Mouse (Mus musculus): ENCODE measurements around the gene Scube1.

Scube1 gene

DNA sequence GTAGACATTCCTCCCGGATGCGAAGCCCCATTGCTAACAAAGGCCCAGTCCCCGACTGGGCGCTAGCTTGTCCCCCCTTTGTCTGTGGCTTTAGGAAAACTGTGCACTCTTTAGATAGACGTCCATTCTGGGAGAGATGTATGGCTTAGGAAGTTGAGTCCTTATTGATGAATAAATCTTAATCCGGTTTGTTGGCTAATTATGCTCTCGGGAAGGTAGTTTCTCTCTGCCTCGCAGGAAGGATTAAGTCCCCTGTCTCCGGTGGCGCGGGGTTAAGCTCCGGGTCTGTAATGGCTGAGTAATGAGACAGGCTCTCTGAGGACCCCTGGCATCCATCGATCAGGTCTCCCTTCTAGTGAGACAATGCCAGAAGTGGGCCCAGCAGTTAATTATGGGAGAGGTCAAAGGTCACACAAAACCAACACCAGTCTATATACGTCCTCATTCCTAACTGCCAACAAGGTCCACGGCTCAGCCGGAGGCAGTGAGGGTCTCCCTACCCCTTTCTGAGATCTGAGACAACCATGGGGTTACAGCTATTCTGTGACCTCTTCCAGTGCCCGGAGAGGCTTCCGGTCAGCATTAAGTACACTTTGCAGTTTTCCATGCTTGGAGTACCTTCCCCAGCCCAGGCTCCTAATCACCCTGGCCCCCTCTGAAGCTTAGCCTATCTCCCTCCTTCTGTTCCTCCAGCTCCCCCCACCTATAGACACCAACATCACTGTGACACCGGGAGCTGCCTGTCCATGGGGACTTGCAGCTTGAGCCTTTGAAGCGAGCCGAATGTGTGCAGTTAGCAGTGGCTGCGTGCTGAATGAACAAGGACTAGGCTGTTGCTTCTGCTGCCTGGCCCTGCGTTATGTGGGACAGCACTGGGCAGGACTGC lies 14.7 kb downstream of the Scube1 start:
- no peak for DNase-seq (ENCODE audit: low spot score)

- DNase-seq (ENCODE audit: low spot score) = no peak
Measured at GRCm38 (mm10) chr15:83706528-83707199, 18.2 kb downstream of the Scube1 start.

DNA sequence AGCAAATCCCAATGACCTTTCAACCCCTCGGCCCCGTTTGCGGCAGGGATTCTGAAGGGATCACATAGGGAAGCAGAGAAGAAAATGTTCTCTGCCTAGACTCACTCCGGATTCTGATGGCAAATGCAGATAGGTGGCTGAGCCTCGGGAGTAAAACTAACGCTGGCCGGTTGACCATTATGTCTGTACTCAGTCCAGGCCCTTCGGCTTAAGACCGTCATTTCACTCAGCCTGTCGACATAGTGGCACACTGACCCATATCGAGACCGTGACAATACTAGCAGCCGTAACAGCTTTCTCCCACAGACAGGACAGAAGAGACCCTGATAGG lies 24.3 kb downstream of the Scube1 start:
- DNase-seq (ENCODE audit: low spot score) = no peak

GRCm38 (mm10) chr15:83699834-83700592 lies 24.8 kb downstream of the Scube1 start:
- DNase-seq (ENCODE audit: low spot score) = no peak

DNA sequence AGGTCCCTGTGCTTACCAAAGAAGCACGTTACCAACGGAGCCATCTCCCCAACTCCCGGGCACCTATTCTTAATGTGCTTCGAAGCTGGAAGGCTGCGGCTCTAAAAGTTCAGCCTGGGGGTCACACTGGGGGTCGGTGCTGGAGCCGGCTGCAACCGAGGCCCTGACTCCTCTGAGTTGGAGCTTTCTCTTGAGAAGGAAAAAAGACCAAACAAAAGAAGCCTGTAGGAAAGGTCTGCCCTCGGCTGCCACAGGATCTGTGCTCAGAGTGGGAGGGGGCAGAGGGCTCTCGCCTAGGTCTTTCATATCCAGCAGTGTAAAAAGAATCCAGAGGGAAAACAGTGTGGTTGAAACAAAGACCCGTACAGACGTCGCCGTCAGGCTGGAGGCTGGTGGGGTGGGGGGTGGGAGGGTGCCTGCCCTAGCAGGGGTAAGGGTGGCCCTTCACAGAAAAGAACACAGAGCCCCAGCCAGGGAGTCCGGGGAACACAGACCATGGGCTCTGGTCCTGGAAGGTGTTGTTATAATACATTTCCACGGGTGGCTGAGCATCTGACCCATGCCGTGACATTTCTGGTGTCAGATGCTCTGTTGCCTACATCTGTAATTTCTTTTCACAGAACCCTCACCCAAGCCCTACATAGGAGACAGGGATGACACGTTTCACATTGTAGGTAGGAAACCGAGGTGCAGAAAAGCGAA lies 25.5 kb downstream of the Scube1 start:
- DNase-seq (ENCODE audit: low spot score) = no peak

DNA sequence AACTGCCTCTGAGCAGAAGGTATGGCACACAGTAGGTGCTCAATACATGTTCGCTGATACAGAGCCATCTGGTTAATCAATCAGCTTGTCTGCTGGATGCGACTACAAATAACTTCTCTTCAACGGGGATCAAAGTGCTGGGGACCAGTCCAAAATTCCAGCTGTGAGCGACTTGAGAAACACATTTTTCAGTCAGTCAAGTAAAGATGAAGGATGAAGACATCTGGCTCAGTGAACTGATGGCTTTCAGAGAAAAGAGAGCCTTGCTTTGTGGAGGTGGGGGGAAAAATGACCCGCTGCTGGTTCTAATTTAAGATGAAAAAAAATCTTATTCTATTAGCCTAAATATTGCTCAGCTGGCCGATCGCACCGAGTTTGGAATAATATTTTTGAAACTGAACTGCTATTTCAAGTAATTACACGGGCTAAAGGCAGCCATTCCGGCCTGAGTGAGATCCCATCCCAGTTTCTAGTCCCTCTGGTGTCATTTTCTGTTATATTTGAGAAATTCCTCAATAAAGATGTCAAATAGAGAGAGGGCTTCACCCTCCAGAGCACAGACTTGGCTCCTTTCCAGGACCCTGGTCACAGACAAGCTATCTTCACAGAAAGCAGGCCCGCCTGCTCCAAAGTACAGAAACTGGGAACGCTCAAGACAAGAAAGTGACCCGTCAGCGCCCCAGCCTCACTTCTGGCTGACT lies 28.0 kb downstream of the Scube1 start:
- no peak for DNase-seq (ENCODE audit: low spot score)

DNA sequence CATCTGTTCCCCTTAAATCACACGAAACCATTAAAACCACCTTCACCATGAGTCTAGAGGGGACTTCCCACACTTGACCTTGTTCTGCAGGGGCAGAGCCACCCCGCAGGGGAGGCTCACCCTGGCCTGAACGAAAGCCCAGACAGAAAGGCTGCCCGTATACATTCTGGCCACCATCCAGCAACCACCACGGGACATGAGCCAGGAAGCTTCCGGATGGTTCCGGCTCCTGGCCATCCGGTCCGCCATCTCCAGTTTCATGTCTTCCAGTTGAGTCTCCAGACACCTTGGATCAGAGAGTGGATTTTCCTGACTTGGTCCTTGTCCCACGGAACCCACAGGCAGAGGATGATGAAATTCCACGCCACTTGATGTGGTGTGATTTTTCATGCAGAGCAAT lies 29.7 kb downstream of the Scube1 start:
- no peak for DNase-seq (ENCODE audit: low spot score)

DNA sequence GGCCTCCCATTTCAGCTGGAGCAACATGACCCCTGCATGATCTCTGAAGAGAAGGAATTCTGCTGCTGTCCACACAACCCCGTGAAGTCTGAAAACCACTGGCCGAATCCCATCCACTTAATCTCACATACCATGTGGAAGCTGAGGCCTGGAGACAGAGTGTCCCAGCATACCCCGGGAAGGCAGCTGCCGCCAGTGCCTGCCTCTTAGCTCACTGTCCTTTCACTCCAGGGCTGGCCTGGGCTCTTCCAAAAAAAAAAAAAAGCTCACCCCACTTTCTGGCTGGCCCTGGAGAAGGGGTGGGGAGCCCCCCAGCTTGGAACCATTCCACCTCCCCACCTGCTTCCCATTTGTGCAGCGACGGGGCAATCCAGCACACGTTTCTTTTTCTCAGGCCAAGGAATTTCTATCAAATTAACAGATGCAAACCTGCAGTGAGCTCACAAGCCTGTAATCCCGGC lies 32.9 kb downstream of the Scube1 start:
- DNase-seq (ENCODE audit: low spot score) = no peak

- no peak for DNase-seq (ENCODE audit: low spot score)
Measured at GRCm38 (mm10) chr15:83689946-83690345, 34.9 kb downstream of the Scube1 start.

DNA sequence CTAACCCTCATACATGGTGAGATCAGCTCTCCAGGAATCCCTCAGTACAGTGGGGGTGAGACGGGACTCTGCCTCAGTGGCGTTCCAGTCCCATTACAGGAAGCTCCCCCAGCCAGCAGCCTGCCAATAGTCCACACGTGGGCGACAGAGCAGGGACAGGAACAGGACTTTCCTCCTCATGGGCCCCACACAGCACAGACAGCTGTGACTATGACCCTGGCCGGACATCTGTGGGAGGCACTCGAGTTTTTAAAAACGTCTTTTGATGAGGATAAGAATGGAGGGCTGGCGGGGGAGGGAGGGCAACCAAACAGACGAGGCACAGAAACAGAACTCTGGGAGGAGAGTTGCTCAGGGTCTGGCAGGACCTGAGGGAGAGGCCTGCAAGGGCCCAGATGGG lies 38.2 kb downstream of the Scube1 start:
- DNase-seq (ENCODE audit: low spot score) = no peak

DNA sequence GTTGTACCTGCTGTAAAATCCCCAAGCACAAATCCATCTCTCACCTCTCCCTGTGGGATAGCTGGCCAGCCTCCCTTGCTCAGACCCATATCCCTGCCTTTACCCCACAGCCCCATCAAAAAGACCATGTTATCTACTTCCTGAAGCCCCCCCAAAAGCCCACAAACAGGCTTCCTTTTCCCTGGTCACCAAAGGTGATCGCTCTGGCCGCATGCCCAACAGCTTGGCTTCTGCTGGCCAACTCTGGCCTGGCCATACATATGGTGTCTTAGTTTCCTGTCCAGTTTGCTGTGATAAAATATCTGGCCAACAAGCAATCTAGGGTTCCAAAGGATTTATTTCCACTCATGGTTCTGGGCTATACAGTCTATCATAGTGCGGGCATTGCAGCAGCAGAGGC lies 38.9 kb downstream of the Scube1 start:
- no peak for DNase-seq (ENCODE audit: low spot score)

GRCm38 (mm10) chr15:83683051-83683561 lies 41.7 kb downstream of the Scube1 start:
- DNase-seq (ENCODE audit: low spot score) = no peak

- DNase-seq (ENCODE audit: low spot score) = no peak
Measured at GRCm38 (mm10) chr15:83680300-83680699, 44.5 kb downstream of the Scube1 start.

DNA sequence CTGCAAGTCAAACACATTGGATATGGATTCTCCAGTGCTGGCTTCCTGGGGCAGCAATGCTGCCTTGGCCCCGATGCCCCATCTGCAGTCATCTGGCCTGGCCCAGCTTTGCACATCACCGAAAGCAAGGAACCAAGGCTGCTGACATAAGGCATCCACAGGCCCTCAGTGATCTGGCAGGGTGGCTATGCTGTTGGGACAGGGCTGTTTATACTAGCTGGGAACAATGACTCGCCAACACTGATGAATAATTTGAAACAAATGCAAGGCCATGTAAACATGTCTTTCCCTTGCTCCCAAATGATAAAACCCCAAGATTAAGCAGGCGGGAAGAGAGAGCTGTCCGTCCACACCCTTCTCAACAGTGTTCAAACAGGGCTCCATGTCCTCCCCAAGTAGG lies 45.1 kb downstream of the Scube1 start:
- DNase-seq (ENCODE audit: low spot score) = no peak

DNA sequence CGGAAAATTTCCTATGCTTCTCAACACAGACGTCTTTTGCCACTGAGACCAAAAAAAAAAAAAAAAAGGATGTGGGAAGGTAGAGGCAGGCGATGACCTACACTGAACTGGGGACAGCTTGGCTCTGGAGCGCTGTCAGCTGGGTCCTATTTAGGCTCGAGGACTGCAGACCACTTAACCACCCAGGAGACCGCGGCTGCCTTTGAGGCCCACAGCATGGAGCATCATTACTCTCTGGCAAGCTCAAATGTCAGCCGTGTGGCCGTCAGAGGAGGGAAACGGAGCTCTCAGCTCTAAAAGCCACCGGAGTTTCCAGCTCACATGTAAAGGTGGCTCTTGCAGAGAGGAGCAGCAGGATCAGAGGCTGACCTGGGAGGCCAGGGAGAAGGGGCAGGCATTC lies 46.2 kb downstream of the Scube1 start:
- no peak for DNase-seq (ENCODE audit: low spot score)

DNA sequence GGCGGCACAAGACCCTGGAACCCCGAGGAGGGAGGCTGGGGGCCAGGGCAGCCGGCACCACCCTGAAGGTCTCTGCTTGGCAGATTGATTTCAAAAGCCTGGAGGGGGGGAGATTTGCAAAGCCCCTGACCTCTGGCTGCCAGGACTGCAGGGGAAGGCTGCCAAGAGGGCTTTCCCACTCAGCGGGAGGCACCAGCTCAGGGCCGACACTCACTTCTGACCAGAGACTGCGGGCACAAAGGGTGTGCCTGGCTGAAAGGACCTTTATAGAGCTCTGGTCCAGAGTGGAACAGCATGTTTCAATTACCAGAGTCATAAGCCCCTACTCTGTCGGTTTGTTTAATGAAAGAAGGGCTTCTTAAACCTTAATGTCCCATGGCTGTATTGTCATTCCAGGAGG lies 46.7 kb downstream of the Scube1 start:
- DNase-seq (ENCODE audit: low spot score) = no peak

DNA sequence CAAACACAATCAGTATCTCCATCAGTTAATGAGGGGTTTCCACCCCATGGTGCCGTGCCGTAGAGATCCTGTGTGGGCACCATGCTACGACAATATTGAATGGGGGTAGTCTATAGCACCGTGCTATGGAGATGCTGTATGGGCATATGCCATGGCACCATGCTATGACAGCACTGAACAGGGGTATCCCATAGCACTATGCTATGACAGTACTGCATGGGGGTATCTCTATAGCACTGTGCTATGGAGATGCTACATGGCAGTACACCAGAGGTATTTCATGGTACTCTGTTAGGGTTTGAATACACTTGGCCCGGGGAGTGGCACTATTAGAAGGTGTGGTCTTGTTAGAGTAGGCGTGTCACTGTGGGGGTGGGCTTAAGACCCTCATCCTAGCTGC lies 47.7 kb downstream of the Scube1 start:
- no peak for DNase-seq (ENCODE audit: low spot score)

- DNase-seq (ENCODE audit: low spot score) = no peak
Measured at GRCm38 (mm10) chr15:83676286-83676685, 48.5 kb downstream of the Scube1 start.

DNA sequence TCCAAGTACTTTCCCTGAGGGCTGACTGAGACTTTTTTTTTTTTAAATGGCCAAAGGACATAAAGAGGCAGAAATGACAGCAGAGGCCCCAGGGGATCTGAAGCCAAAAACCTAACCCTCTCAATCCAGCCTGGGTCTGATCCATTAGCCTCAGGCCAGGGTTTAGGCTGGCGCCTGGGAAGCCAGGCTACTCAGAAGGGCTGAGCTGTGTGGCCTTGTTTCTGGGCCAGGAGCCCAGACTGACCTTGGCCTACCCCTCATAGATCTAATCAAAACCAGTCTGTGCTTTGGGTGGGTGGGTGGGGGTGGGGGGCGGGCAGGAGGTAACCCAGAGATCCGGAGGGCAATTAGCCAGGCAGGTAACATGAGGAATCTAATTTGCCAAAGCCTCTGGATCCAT lies 51.2 kb downstream of the Scube1 start:
- DNase-seq (ENCODE audit: low spot score) = no peak

DNA sequence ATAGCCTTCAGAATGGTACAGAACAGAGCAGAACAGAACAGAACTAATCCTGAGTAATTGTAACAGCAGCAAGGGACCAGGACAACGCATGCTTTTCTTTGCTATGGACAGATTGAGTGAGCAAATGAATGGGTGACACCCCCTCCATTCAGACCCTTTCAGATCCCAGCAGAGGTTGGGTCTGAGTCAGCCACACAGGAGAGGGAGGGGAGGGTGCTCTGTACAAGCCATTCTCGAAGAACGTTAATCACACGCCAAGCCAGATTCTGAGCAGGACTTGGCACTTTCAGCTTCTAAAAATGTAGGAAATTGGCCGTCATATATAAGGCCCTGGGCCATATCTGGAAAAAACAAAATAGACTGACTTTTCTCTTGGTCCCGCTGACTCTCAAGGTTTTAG lies 57.3 kb downstream of the Scube1 start:
- no peak for DNase-seq (ENCODE audit: low spot score)

DNA sequence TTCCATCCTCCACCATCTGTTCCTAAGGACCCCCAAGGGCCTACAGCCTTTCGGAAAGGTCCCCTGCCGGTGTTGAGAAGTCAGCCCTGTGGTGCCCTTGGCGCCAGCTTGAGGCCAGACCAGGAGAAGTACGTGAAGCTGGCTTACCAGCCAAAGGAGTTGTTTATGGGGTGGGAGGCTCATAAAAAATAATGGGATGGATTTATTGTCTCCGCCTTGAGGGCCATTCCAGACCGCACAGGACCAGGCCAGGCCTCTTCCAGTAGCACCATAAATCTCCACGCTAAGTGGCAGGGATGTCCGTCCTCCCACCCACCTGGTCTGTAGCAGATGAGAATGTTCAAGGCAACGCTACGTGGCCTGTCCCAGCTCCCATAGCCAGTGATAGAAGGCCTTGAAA lies 58.4 kb downstream of the Scube1 start:
- DNase-seq (ENCODE audit: low spot score) = no peak
